Mouse (Mus musculus) heart, adult 2 months (tissue): ENCODE measurements around the gene Adcy6.

Experiments used
- CTCF ChIP-seq: fragments of 200-600 bp; IDR thresholded peaks from 2 replicates; pipeline ENCODE4 v1.8.1; 2022; ENCODE audit warnings: antibody characterized with exemption, mild to moderate bottlenecking, moderate library complexity
- EP300 ChIP-seq: fragments of 200-500 bp; IDR thresholded peaks from 2 replicates; pipeline ENCODE4 v1.6.1; 2011; ENCODE audit warnings: low read depth, low read length, control low read depth; ENCODE audit not compliant: insufficient read depth
- POLR2A ChIP-seq: fragments of 200-500 bp; IDR thresholded peaks from 2 replicates; pipeline ENCODE4 v1.6.1; 2011; ENCODE audit warnings: mild to moderate bottlenecking, low read depth, low read length, control low read depth; ENCODE audit not compliant: insufficient read depth

GRCm38 (mm10) chr15:98626487-98627212 lies 16.8 kb upstream of the Adcy6 start:
- TF ChIP-seq CTCF (no peak), EP300 (no peak), POLR2A (no peak)
